Mouse (Mus musculus) liver, adult 2 months (tissue): ENCODE measurements at regions not wholly inside any gene's neighbourhood (a gene's known extent, or its start where the extent isn't known, plus 50 kb on each side); places are given as distances from the start of the nearest gene placed in this dataset.
A peak's percentile ranks its signal among the peaks of the same experiment; 100 is the strongest.

ENCODE experiments used
- DNase-seq: peaks from one replicate; pipeline ENCODE4 v3.0.0-alpha.2; 2011; ENCODE audit warnings: low read depth, low spot score; ENCODE audit errors: extremely low read depth
- H3K27ac ChIP-seq: fragments of 200-500 bp; replicated peaks from 2 replicates; pipeline ENCODE4 v1.5.1; 2012; ENCODE audit warnings: low read depth, mild to moderate bottlenecking, control low read depth, inconsistent platforms, low read length; ENCODE audit not compliant: insufficient read depth
- H3K27me3 ChIP-seq: fragments of 200-500 bp; 2 replicates; pipeline ENCODE4 v1.6.1; 2012; ENCODE audit warnings: mild to moderate bottlenecking, moderate library complexity, low read length, inconsistent platforms; ENCODE audit not compliant: control insufficient read depth, insufficient read depth
- H3K36me3 ChIP-seq: fragments of 200-500 bp; 2 replicates; pipeline ENCODE4 v1.6.1; 2012; ENCODE audit warnings: low read length, inconsistent platforms; ENCODE audit not compliant: control insufficient read depth, insufficient read depth
- H3K4me1 ChIP-seq: fragments of 200-500 bp; 2 replicates; pipeline ENCODE4 v1.6.1; 2011; ENCODE audit warnings: low read length; ENCODE audit not compliant: control insufficient read depth, insufficient read depth
- H3K4me3 ChIP-seq: fragments of 200-500 bp; 2 replicates; pipeline ENCODE4 v1.5.1; 2011; ENCODE audit warnings: low read depth, mild to moderate bottlenecking, control low read depth, low read length, moderate library complexity; ENCODE audit not compliant: insufficient read depth
- H3K79me2 ChIP-seq: fragments of 200-500 bp; 2 replicates; pipeline ENCODE4 v1.6.1; 2012; ENCODE audit warnings: inconsistent platforms, mild to moderate bottlenecking, low read length, moderate library complexity; ENCODE audit not compliant: control insufficient read depth, insufficient read depth
- H3K9ac ChIP-seq: fragments of 200-500 bp; 2 replicates; pipeline ENCODE4 v1.6.1; 2012; ENCODE audit warnings: low read depth, mild to moderate bottlenecking, control low read depth, inconsistent platforms, low read length
- CTCF ChIP-seq: fragments of 200-500 bp; IDR thresholded peaks from 2 replicates; pipeline ENCODE4 v1.5.1; 2011; ENCODE audit warnings: low read depth, low read length, control low read depth
- POLR2A ChIP-seq: fragments of 200-500 bp; IDR thresholded peaks from 2 replicates; pipeline ENCODE4 v1.6.1; 2011; ENCODE audit warnings: low read length, control low read depth; ENCODE audit not compliant: insufficient read depth; ENCODE audit errors: extremely low read depth
- WGBS: fragments of 180-500 bp; shearing (Covaris S2); methylation state at CpG from one replicate; pipeline ENCODE4 v1.1.7; 2018; 5-methylcytosine and 5-hydroxymethylcytosine counted together

DNA sequence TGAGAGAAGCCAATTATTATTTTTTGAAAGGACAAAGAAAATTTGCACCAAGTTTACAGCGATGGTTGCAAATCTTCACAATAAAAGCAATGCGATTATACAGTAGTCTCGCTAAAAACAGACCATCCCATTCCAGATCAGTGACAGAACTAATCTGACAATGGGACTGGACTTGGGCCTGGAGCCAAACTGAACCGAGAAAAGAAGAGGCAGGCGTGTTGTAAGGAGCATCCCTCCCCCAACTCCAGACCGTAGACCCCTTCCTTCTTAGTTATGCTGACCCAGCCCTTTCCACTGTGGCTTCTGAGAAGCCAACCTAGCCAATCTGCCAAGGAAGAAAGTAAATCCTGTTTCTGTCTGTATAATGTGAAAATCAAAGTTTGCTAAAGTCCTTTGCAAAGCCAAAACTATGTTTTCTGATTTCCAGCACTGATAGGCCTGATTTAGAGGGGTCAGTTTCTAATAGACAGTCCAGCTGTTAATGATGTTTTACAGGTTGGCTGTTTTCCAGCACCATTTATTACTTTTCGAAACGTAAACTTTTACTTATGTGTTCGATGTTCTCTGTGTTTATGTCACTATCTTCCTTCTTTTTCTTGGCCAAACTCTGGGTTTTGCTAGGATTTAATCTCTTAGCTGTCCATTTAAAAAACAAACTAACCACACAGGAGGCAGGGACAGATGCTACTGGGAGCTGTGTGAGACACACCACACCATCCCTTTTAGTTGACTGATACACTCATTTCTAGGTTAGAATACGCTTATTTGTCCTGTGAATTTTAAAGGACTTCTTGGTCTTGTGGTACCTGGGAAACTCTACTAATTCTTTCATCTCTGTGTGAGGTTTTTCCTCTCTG, 301.5 kb downstream of the Lmo7 start:
- no peak overlapping the region for H3K9ac ChIP-seq

GRCm38 (mm10) chr14:102024646-102025045, 294.9 kb downstream of the Lmo7 start:
- TF ChIP-seq CTCF (no peak), POLR2A (no peak)
- Histone ChIP-seq H3K4me3 (no peak overlapping the region), H3K79me2 (no peaks in the 10 kb centered on the region), H3K27me3 (no peaks in the 10 kb centered on the region), H3K27ac (no peak overlapping the region), H3K4me1 (no peaks in the 10 kb centered on the region), H3K36me3 (no peaks in the 10 kb centered on the region), H3K9ac (no peak overlapping the region)
- DNase-seq, result no peak
- 76% methylated on average over 3 of the region's 3 CpGs for WGBS

More for the DNA sequence above, 301.5 kb downstream of the Lmo7 start:
- H3K27ac ChIP-seq, result no peak overlapping the region
- H3K4me1 ChIP-seq, result no peaks in the 10 kb centered on the region
- TF ChIP-seq POLR2A (no peak), CTCF (no peak)
- H3K4me3 ChIP-seq, result no peak overlapping the region
- H3K79me2 ChIP-seq, result no peaks in the 10 kb centered on the region
- no peaks in the 10 kb centered on the region for H3K36me3 ChIP-seq
- WGBS, result 77% methylated on average over 10 of the region's 10 CpGs
- DNase-seq, result no peak
- H3K27me3 ChIP-seq, result no peaks in the 10 kb centered on the region

- no peaks in the 10 kb centered on the region for H3K79me2 ChIP-seq
- no peak overlapping the region for H3K4me3 ChIP-seq
- H3K27ac ChIP-seq, result no peak overlapping the region
- WGBS, result 90% methylated on average over 8 of the region's 8 CpGs
- H3K27me3 ChIP-seq, result no peaks in the 10 kb centered on the region
- H3K9ac ChIP-seq, result no peak overlapping the region
- TF ChIP-seq CTCF (no peak), POLR2A (no peak)
- DNase-seq, result no peak
- no peaks in the 10 kb centered on the region for H3K36me3 ChIP-seq
- peaks cover 2% of the 10 kb centered on the region; the same call in 1 of the 2 replicates for H3K4me1 ChIP-seq
Measured at GRCm38 (mm10) chr14:102020161-102020605, 290.4 kb downstream of the Lmo7 start.

GRCm38 (mm10) chr14:102019320-102019719, 289.6 kb downstream of the Lmo7 start:
- DNase-seq, result no peak
- WGBS, result 84% methylated on average over 2 of the region's 2 CpGs
- Histone ChIP-seq H3K27me3 (no peaks in the 10 kb centered on the region), H3K4me1 (peaks cover 5% of the 10 kb centered on the region; the same call in 1 of the 2 replicates), H3K27ac (no peak overlapping the region), H3K4me3 (no peak overlapping the region), H3K79me2 (no peaks in the 10 kb centered on the region), H3K9ac (no peak overlapping the region), H3K36me3 (no peaks in the 10 kb centered on the region)
- TF ChIP-seq CTCF, result no peak

DNA sequence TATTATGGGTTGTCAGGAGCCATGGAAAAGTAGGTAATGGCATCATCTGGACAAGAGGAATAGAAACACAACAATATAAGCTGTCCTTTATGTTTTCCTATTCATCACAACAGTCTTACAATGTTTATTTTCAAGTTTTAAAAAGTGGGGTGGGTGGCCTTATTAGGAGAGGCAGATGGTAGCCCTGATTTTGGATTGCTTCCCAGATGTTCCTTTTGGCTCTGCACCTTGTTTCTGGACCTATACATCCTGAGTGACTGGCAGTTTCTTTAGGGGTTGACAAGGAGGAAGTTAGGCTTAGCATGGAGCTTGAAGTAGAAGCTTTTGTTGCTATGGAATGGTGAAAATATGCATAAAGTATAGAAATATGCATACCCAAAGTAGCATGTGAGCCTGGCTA, 286.8 kb downstream of the Lmo7 start:
- no peak for TF ChIP-seq POLR2A
- Histone ChIP-seq H3K27ac (no peak overlapping the region), H3K79me2 (no peaks in the 10 kb centered on the region), H3K27me3 (no peaks in the 10 kb centered on the region), H3K9ac (no peak overlapping the region), H3K4me1 (peaks cover 5% of the 10 kb centered on the region; the same call in 1 of the 2 replicates), H3K4me3 (no peak overlapping the region), H3K36me3 (no peaks in the 10 kb centered on the region)
- DNase-seq, result no peak

DNA sequence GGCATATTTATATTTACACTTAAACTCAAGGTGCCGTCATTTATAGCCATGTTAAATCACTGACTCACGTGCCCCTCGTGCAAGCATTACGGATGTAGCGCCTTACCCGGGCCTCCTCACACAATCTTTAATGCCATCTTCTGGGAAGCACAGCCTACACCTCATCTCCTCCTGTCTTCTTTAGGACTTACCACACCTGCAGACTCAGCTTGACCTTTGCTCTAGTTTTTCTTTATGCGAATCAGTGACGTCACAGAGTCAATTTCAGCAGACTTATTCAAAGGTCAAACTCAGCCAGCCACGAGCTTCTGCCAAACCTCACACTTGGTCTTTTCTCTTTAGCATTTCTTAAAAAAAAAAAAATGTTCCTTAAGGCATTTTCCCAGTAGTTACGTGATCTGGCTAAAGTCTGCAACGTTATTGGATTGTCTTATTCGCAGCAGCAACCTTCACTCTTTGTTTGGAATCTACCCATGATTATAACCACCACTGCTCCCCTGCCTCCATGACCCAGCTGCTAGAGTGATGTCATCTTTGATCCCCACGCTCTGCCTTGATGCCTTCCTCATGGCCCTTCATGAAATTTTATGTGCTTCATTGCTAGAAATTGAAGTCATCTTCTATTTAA, 285.3 kb downstream of the Lmo7 start:
- Histone ChIP-seq H3K27ac (no peak overlapping the region), H3K79me2 (no peaks in the 10 kb centered on the region), H3K27me3 (no peaks in the 10 kb centered on the region), H3K4me3 (no peak overlapping the region), H3K4me1 (peaks cover 5% of the 10 kb centered on the region; the same call in 1 of the 2 replicates), H3K9ac (no peak overlapping the region), H3K36me3 (no peaks in the 10 kb centered on the region)
- TF ChIP-seq CTCF (no peak), POLR2A (no peak)
- DNase-seq, result peak; percentile 60
- WGBS, result 70% methylated on average over 13 of the region's 13 CpGs
